Mouse (Mus musculus): ENCODE results near the gene Lypd4.

The Lypd4 gene

GRCm38 (mm10) chr7:24889431-24890220 is 19.9 kb upstream of the Lypd4 start:
- DNase-seq (ENCODE audit: extremely low spot score) = no peak

DNA sequence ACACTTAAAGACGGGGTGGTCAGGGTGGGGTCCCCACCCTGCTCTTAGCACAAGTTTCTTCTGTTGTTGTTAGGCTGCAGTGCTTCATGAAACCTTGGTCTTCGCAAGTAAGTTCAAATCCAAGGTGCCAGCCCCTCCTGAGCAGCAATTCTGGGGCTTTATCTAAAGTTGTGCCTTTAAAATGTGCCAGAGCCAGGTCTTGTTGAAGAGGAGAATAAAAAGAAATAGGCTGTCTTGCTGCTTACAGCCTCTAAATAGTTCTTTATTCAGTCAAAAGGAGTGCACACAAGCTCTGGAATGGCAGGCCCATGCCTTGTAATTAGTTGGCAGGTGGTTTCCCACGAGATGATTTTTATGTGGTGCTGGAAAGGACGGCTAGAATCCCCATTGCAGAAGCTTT is 17.4 kb upstream of the Lypd4 start:
- no peak for DNase-seq (ENCODE audit: extremely low spot score)

GRCm38 (mm10) chr7:24886308-24886633 is 16.5 kb upstream of the Lypd4 start:
- DNase-seq (ENCODE audit: extremely low spot score) = no peak

DNA sequence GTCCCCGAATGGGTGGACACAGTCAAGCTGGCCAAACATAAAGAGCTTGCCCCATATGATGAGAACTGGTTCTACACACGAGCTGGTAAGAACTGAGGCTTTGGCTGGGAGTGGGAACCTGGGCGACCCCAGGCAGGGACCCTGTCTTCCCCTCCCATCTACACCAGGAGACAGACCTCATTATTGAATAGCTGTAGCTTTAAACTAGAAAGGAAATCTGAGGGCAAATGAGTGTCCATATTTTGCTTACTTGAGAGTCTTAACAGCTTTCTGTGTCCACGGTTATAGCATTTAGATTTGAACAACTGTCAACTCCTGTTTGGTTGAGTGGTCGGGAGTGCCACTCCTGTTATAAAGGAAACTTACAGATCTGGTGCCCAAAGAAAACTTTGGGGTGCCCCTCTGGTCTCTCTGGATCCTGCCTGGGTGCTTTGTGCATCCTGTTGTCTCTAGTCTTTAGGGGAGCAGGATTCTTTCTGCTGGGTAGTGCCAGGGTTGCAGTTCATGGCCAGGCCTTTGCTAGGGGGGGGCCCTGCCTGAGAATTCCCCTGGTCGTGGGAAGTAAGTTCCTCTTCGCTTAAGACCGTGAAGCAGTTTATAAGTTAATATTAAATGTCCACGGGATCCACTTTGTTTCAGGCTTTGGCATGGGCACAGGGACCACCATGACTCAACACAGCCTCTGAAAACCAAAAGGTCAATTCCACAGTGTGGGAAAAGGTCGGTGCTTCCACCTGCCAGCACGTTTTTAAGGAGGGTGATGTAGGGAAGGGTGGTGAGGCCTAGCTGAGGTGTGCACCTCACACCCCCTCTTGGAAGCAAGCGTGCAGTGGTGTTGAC is 15.9 kb upstream of the Lypd4 start:
- DNase-seq (ENCODE audit: extremely low spot score) = no peak

GRCm38 (mm10) chr7:24884693-24885291 is 15.1 kb upstream of the Lypd4 start:
- no peak for DNase-seq (ENCODE audit: extremely low spot score)

GRCm38 (mm10) chr7:24883896-24884692 is 14.4 kb upstream of the Lypd4 start, which contains the start of gene Rps19:
Gene Rps19, plus strand, starts transcription at chr7:24884371.
- peak; percentile 98 for DNase-seq (ENCODE audit: extremely low spot score)

DNA sequence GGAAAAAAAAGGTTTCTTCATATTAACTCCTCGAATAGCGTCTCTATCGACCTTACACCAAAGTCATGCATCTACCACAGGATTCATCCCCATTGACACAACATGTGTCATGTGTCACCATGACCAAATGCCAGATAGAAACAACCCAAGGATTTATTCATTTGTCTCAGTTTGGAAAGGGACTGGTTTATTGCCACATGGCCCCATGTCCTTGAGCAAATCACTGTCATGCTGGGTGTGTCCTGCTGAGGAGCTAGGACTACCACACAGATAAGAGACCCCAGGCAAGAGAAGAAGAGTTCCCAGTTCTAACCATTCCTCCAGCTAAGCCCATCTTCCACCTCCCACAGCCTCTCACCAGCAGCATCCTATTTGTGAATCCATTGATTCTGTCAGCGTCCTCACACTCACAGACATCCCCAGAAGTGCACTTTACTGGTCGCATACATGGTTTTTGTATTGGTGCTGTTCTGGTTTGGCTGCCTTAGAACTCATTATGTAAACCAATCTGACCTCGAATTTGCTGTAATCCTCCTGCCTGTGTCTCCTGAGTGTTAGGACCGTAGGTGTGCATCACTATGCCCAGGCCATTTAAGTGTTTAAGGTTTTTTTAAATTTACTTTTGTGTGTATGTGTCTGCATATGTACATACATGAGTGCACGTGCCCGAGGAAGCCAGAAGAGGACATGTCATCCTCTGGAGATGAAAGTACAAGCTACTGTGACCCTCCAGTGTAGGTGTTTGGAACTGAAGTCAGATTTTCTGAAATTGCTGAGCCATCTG is 12.9 kb upstream of the Lypd4 start:
- no peak for DNase-seq (ENCODE audit: extremely low spot score)

DNA sequence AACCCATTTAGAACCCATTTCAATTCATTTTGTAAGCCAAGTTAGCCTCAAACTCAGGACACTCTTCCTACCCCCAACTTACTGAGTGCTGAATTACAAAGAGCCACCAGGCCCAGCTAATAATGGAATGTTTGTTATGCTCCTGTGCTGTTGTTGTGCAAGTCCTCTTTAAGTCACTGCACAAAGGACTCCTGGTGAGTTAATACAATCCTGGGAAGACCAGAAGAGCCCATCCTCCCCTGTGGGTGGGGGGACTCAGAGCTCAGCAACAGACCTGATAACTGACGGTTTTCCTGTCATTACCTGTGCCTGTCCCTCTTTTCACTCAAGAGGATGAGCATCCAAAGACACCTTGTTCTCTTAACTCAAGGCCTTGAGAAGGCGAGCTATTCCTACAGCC is 9.9 kb upstream of the Lypd4 start:
- no peak for DNase-seq (ENCODE audit: extremely low spot score)

GRCm38 (mm10) chr7:24877588-24877987 is 7.8 kb upstream of the Lypd4 start:
- DNase-seq (ENCODE audit: extremely low spot score) = no peak

- DNase-seq (ENCODE audit: extremely low spot score) = no peak
Measured at GRCm38 (mm10) chr7:24869080-24869479, 661 bp downstream of the Lypd4 start.

GRCm38 (mm10) chr7:24864156-24864555 is 5.6 kb downstream of the Lypd4 start:
- DNase-seq (ENCODE audit: extremely low spot score) = no peak

DNA sequence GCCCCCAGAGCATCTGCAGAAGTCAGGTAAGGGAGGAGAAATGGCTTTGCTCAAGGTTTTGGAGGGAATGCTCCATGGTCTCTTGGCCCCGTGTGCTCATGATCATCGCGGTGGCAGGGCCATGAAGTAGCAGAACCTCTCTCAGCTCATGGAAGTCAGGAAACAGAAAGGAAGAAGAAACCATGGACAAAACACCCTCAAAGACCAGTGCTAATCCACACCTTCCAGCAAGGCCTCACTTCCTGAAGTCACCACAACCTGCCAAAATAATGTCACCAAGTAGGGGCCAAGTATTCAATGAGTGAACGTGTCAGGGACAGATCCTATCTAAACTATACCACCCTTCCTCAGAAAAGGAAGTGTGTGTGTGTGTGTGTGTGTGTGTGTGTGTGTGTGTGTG is 6.9 kb downstream of the Lypd4 start:
- DNase-seq (ENCODE audit: extremely low spot score) = no peak

- no peak for DNase-seq (ENCODE audit: extremely low spot score)
Measured at GRCm38 (mm10) chr7:24861913-24862312, 7.8 kb downstream of the Lypd4 start, which contains the start of gene Gm9844. Gene Gm9844, plus strand, starts transcription at chr7:24862213.

GRCm38 (mm10) chr7:24859234-24859633 is 10.5 kb downstream of the Lypd4 start:
- DNase-seq (ENCODE audit: extremely low spot score) = no peak

DNA sequence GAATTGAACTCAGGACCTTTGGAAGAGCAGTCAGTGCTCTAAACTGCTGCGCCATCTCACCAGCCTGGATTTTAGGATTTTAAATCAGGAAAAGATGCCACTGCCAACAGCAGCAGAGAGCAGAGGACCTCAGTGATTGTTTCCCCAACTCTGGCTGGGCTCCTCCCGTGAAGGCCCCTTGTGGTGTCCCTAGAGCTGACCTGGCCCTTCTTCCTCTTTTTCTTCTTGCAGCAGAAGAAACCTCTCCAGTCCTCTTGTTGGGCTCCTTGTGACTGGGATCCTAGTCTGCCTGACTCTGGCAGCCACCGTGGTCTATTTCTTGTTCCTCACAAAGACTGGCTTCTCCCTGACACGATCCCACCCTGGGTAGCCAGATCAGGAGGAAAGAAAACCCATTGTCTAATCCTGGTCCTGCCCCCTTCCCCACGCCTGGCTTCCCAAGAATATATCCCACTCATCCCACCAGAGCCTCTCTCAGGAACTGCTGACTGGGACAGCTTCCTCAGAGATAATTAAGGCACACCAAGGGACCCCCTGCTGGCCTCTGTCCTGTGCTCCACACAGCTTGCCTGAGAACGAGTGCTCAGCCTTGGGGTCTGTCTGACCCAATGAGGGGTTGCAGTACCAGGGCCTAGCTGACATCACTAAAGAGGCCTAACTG is 13.2 kb downstream of the Lypd4 start:
- no peak for DNase-seq (ENCODE audit: extremely low spot score)

DNA sequence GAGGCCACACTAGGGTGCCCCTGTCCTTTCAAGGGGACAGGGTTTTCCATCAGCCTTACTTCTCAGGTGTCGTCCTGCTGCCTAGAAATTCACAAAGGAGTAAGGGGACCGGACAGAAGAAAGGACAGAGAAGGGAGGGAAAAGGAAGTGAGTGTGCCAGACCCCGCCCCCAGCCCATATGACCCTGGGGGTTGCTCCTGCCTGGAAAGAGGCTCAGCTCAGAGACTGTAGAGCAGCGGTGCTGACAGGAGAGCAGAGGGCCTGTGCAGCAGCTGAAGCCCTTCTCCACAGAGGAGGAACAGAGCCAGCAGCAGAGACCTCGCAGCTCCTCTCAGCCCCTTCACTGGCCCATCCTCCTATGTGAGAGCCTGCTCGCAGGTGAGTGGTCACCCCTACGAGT is 16.0 kb downstream of the Lypd4 start:
- DNase-seq (ENCODE audit: extremely low spot score) = no peak

DNA sequence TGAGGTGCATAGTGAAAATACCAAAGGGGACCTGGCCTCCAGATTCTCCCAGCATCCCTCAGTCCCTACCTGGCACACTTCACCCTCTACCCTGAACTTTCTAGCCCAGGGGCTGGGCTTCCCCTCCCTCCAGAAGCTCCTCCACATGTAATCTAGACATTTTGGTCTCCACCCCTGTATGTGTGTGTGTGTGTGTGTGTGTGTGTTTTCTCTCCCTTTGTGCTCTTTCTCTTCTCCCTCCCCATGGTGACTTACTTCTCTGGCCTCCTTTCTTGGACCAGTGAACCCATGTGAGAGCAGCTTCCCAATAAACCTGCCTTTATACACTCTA is 16.5 kb downstream of the Lypd4 start:
- no peak for DNase-seq (ENCODE audit: extremely low spot score)

DNA sequence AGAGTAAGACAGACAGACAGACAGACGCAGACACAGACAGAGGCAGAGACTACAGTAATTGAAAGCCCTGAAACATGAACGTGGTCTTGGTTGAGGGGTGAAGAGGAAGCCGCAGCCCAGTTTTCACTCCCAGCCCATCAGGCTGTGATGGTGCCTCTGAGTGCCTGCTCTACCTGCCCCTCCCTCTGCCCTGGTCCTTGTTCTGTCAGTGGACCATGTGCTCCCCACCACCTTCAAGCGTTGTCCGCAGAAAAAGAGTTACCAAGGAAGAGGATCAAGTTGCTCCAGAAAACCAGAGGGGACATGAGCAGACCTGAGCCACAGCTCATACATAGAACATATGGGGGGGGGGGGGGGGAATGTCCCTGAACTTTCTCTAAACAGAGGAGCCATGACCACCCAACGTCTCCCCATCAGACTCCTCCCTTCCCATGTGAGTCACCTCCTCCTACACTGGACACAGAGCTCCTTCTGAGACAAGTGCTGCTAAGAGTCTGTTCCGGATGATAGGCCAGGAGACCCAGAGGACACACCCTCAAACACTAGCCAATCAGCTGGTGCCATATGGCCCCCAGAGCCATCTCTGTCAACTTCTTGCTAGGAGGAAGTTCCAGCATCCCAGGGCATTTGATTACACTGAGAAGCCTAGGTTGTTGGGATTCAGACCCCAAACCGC is 17.0 kb downstream of the Lypd4 start:
- no peak for DNase-seq (ENCODE audit: extremely low spot score)

GRCm38 (mm10) chr7:24851596-24852325 is 18.0 kb downstream of the Lypd4 start:
- no peak for DNase-seq (ENCODE audit: extremely low spot score)
